Mouse (Mus musculus): ENCODE measurements at regions not wholly inside any gene's neighbourhood (a gene's known extent, or its start where the extent isn't known, plus 50 kb on each side); places are given as distances from the start of the nearest gene placed in this dataset.
"Not testable (repeated sequence)": the region's sequence is repeated elsewhere in the genome, so short reads cannot be mapped to it uniquely, and the experiment has no call there.

GRCm38 (mm10) chr6:144940871-144941380 is 135.1 kb downstream of the Bcat1 start:
- no peak for DNase-seq

- no peak for DNase-seq
These were observed 137.3 kb downstream of the Bcat1 start for GRCm38 (mm10) chr6:144938613-144939236.

GRCm38 (mm10) chr6:144937211-144937610 is 138.8 kb downstream of the Bcat1 start:
- no peak for DNase-seq

DNA sequence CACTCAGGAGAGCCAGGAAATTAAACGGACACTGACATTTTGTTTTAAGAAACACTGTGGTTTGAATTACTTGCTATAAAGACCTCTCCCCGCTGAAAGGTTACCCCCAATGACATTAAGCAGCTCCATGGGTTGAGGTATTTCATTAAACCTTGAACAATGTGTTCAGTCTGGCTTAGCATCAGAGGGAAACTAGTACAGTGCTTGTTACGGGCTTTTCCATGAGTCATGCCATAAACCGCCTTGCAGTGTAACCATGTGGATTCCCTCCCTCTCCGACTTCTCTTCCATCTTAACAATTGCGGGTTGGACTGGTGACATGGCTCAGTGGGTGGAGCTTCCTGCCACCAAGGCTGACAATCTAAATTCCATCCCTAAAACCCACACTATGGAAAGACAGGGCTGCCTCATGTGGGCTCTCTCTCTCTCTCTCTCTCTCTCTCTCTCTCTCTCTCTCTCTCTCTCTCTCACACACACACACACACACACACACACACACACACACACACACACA is 142.2 kb downstream of the Bcat1 start:
- DNase-seq = no peak

GRCm38 (mm10) chr6:144932402-144932801 is 143.6 kb downstream of the Bcat1 start:
- no peak for DNase-seq

- DNase-seq = no peak
These were observed 146.0 kb downstream of the Bcat1 start for GRCm38 (mm10) chr6:144929959-144930358.

- DNase-seq = no peak
These were observed 146.6 kb downstream of the Bcat1 start for GRCm38 (mm10) chr6:144929262-144929855.

GRCm38 (mm10) chr6:144927599-144927998 is 145.8 kb upstream of the Sox5 start:
- no peak for DNase-seq

- no peak for DNase-seq
These were observed 141.0 kb upstream of the Sox5 start for GRCm38 (mm10) chr6:144922762-144923161.

DNA sequence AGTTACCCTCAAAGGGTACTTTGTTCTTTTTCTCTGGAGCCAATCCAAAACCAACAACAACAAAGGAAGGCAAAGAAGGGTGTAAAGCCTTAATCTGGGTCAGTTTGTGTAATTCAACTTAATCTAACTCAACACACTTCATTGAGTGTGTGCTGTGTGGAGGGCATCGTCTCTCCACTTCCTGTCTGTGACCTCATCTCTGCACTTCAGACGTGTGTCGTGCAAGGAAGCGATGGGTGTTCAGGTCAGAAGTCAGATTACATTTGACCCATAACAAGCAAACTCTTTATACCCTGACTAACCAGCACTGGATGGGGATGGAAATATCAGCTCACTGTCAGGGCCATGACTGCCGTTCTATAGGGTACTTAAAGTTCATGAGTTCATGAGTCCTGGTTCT is 138.0 kb upstream of the Sox5 start:
- DNase-seq = no peak

DNA sequence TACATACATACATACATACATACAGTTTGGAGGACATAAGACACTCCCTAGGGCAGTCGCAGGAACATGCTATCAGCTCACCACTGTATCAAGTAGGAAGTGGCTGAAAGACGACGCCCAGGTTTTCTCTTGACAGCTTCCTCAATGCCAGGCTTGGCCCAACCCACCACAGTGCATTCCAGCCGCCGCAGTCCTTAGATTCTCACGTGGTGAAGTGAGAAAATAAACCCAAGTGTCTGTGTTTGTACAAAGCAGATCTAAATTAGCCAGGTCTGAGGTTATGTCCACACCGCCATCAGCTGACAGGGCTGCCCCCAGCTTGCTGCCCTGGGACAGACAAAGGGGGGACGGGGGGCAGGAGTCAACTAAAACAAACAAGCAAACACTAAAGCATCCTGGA is 135.4 kb upstream of the Sox5 start:
- DNase-seq = no peak

GRCm38 (mm10) chr6:144911781-144912180 is 130.0 kb upstream of the Sox5 start:
- DNase-seq = no peak

- DNase-seq = no peak
These were observed 128.6 kb upstream of the Sox5 start for GRCm38 (mm10) chr6:144910392-144910791.

DNA sequence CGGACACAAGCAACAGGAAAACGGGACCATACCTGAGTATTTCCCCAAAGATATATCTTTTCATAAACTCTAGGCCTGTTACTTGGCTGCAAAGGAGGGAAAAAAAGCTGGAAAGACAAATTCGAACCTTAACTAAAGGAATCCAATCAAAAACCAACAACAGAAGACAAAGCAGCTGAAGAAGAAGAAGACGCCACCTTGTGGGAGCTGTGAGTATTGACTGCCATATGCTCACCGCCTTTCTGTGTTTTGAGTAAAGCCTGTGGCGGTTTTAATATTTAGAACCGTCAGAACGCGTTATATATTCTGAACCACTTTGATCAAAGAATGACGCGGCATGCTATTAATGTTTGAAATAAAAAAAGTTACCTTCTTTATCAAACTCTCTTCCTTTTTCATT is 126.9 kb upstream of the Sox5 start:
- no peak for DNase-seq

GRCm38 (mm10) chr6:144903156-144903555 is 121.4 kb upstream of the Sox5 start:
- DNase-seq = no peak

- DNase-seq = peak; percentile 36
These were observed 120.7 kb upstream of the Sox5 start for GRCm38 (mm10) chr6:144902267-144902995.

DNA sequence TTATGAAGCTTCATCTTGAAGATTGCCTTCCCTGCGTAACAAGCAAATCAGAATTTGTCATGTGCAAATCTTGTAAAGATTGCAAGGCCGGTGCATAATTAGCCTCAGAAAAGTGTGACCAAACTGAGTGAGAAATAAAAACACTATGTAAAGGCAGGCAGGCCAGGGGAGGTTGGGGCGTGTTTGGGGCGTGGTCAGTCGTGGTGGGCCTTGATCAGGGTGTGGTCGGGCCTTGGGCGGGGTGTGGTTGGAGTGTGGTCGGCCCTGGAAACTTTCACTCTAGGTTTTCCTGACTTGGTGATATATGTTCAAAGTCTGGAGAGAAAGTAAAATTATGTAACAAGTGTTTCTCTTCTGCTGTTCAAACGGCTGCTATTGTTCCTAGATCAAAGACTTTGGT is 120.0 kb upstream of the Sox5 start:
- no peak for DNase-seq

DNA sequence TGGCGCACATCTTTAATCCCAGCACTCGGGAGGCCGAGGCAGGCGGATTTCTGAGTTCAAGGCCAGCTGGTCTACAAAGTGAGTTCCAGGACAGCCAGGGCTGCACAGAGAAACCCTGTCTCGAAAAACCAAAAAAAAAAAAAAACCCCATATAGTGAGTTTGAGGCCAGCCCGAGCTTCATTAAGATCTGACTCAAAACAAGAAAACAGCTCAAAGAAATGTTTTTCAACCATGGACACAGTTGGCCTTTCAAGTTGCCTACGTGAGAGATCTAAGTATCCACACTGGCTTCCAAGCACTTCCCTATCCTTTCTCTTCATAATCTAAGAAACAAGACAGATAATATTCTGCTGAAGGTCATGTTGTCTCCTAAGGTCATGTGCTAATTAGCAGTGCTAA is 119.1 kb upstream of the Sox5 start:
- not testable (repeated sequence) for DNase-seq

GRCm38 (mm10) chr6:144897526-144897925 is 115.7 kb upstream of the Sox5 start:
- no peak for DNase-seq

DNA sequence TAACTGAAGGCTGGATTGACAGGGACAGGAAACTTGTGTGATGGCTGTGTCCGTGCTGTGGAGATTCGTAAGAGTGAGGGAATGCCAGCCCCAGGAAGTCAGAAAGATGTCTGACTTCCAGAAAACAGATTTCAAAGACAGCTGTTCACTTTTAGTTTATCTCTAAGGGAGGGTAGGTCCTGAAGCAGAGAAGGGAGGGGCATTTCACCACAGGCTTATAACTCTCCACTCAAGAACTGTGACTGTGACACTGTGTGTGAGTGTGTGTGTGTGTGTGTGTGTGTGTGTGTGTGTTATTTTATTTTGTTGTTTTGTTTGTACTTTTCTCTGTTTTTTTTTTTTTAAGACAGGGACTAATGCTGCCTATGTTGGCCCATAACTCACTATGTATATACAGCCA is 109.1 kb upstream of the Sox5 start:
- DNase-seq = no peak

- no peak for DNase-seq
These were observed 108.4 kb upstream of the Sox5 start for GRCm38 (mm10) chr6:144890166-144890565.

DNA sequence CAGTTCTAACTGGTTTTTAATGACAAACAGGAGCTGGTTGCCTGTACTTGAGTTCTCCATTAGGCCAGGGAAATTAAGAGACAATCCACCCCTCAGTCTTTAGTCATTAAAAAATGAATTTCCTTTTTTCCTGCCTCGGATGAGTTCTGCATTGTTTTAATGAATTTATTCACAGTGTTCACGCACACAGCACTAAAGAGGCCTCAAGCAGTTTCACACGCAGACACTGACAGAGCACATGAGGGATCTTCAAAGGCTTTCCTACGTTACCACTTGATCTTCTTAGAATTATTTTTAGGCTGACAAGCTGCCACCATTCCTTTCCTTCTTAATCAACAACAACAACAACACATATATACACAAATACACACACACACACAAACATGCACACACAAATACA is 101.3 kb upstream of the Sox5 start:
- no peak for DNase-seq

GRCm38 (mm10) chr6:144880098-144880497 is 98.3 kb upstream of the Sox5 start:
- no peak for DNase-seq
